Mouse (Mus musculus): ENCODE measurements around the gene Ren1.

- no peak for TF ChIP-seq POLR2A (IDR thresholded peaks at IDR 0.05; ENCODE audit: low read depth, low read length)
- no peak for TF ChIP-seq CTCF (IDR thresholded peaks at IDR 0.05; ENCODE audit: extremely low read depth, insufficient read length, insufficient replicate concordance, low read depth, low read length)
These were observed 20.7 kb upstream of the Ren1 start for GRCm38 (mm10) chr1:133329638-133329964.
